Mouse (Mus musculus) kidney, postnatal 0 days (tissue): ENCODE measurements around the gene Wiz. TPM values are rescaled to one million over a fixed set of nuclear protein-coding genes. Genes with fewer than 3 reads are reported as not detected.

Experiments
- ATAC-seq: fragments of 200-750 bp; cut with Nextera tagmentation; replicated peaks from 2 replicates; pipeline ENCODE4 v1.8.0; 2017; ENCODE audit warnings: low read depth, moderate number of reproducible peaks, moderate TSS enrichment, moderate library complexity; ENCODE audit not compliant: low FRiP score
- DNase-seq: peaks from one replicate; pipeline ENCODE4 v3.0.0-alpha.2; 2016; ENCODE audit warnings: low spot score
- H3K27ac ChIP-seq: fragments of 300-500 bp; sonication (generic); 2 replicates; pipeline ENCODE4 v1.5.1; 2014; ENCODE audit warnings: mild to moderate bottlenecking
- H3K27me3 ChIP-seq: fragments of 300-500 bp; sonication (generic); 2 replicates; pipeline ENCODE4 v1.6.1; 2014; ENCODE audit warnings: low read length, mixed read lengths; ENCODE audit not compliant: insufficient read depth
- H3K36me3 ChIP-seq: fragments of 300-500 bp; sonication (generic); 2 replicates; pipeline ENCODE4 v1.6.1; 2014; ENCODE audit warnings: low read length, mixed read lengths; ENCODE audit not compliant: insufficient read depth
- H3K4me1 ChIP-seq: fragments of 300-500 bp; sonication (generic); replicated peaks from 2 replicates; pipeline ENCODE4 v1.6.1; 2014; ENCODE audit warnings: antibody characterized with exemption, low read length, mixed read lengths; ENCODE audit not compliant: insufficient read depth
- H3K4me2 ChIP-seq: fragments of 300-500 bp; sonication (generic); 2 replicates; pipeline ENCODE4 v1.6.1; 2014; ENCODE audit warnings: mild to moderate bottlenecking, low read length, moderate library complexity, mixed read lengths
- H3K4me3 ChIP-seq: fragments of 300-500 bp; sonication (generic); replicated peaks from 2 replicates; pipeline ENCODE4 v1.5.1; 2014; ENCODE audit warnings: low read depth, low read length
- H3K9ac ChIP-seq: fragments of 300-500 bp; sonication (generic); 2 replicates; pipeline ENCODE4 v1.6.1; 2014; ENCODE audit warnings: low read depth, low read length
- H3K9me3 ChIP-seq: fragments of 300-500 bp; sonication (generic); replicated peaks from 2 replicates; pipeline ENCODE4 v1.6.1; 2016; ENCODE audit warnings: low read length, inconsistent platforms, mixed read lengths
- CTCF ChIP-seq: IDR thresholded peaks from 2 replicates; pipeline ENCODE4 v1.5.1; 2016; ENCODE audit warnings: antibody characterized with exemption, low read depth, mild to moderate bottlenecking, moderate library complexity
- WGBS: fragments of 180-500 bp; shearing (Covaris S2); extraction: QIAGEN DNeasy Blood & Tissue Kit; methylation state at CpG from one replicate; pipeline ENCODE4 v1.1.7; 2014; 5-methylcytosine and 5-hydroxymethylcytosine counted together
- polyA plus RNA-seq: library from polyadenylated mRNA; unstranded; fragments of >200 nt; fragmentation: Nextera tagmentation; extraction: Ambion mirVana; gene quantifications from 2 replicates; pipeline ENCODE4 v1.2.1, GENCODE M21; 2015

The Wiz gene
- polyA plus RNA-seq, 1 experiment from 2014 or later, result 20.8 TPM

DNA sequence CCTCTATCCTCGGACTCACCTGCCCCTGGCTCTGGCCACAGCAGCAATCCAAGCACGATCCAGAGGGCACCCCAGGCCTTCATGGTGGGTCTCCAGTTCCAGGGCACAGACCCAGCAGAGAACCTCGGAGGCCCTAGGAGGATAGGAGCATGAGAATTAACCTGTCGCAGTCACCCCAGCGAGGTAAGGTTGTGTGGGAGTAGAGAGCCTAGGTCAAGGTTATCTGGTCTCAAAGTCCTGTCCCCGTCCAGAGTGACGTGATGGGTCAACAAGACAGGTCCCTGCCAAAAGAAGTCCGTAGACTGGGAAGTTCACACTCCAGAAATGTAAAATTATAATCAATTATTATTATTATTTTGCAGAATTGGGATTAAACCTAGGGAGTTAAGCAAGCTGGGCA is 31.5 kb upstream of the Wiz start:
- Histone ChIP-seq H3K27me3 (no peaks in the 10 kb centered on the region), H3K4me2 (no peak overlapping the region), H3K27ac (no peak overlapping the region), H3K4me3 (no peak overlapping the region), H3K9me3 (no peaks in the 10 kb centered on the region), H3K9ac (no peak overlapping the region), H3K4me1 (no peaks in the 10 kb centered on the region), H3K36me3 (no peaks in the 10 kb centered on the region)
- WGBS, result 73% methylated on average over 8 of the region's 8 CpGs
- no peak for DNase-seq
- TF ChIP-seq CTCF, result no peak
- no peak for ATAC-seq

DNA sequence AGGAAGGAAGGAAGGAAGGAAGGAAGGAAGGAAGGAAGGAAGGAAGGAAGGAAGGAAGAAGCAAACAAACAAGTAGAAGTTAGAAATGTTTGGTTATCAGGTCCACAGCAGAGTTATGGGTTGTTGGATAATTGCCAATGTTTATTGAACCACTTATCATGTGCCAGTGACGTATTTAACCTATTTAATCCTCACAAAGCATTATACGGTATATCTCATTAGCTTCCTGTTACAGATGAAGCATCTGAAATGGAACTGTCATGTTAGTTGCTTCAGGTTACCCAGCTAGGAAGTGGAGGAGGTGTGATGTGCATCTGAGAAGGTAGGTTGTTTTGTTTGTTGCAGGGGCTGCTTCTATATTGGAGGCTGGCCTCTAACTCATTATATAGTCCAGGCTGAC is 30.8 kb upstream of the Wiz start:
- Histone ChIP-seq H3K36me3 (no peaks in the 10 kb centered on the region), H3K4me3 (no peak overlapping the region), H3K4me2 (no peak overlapping the region), H3K27ac (no peak overlapping the region), H3K4me1 (no peaks in the 10 kb centered on the region), H3K9me3 (no peaks in the 10 kb centered on the region), H3K27me3 (0 out of 2 replicates have a peak, but pooled peaks cover 3% of the 10 kb centered on the region), H3K9ac (no peak overlapping the region)
- WGBS, result 61% methylated on average over 2 of the region's 2 CpGs
- DNase-seq, result no peak
- no peak for ATAC-seq
- TF ChIP-seq CTCF, result no peak

DNA sequence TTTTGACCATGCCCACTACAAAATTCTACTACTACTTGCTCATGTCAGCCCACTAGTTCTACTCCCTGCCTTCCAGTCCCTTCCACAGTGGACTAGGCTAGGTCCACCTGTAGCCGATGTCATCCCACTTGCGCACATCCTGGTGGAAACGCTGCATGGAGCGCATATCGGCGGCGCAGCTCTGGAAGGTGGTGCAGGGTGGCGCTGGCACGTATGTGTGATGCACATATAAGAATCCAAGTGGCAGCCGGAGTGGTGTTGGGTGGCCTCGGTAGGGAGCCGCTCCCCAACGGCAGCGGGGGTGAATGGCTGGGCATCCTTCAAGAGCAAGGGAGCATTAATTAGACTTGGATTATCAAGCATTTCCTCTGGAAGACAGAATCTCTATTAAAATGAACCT is 27.5 kb upstream of the Wiz start:
- 94% methylated on average over 14 of the region's 14 CpGs for WGBS
- TF ChIP-seq CTCF, result no peak
- Histone ChIP-seq H3K4me2 (no peak overlapping the region), H3K4me1 (no peaks in the 10 kb centered on the region), H3K36me3 (no peaks in the 10 kb centered on the region), H3K27ac (no peak overlapping the region), H3K4me3 (no peak overlapping the region), H3K9ac (no peak overlapping the region), H3K9me3 (no peaks in the 10 kb centered on the region), H3K27me3 (0 out of 2 replicates have a peak, but pooled peaks cover 3% of the 10 kb centered on the region)
- ATAC-seq (no peak), DNase-seq (no peak)

DNA sequence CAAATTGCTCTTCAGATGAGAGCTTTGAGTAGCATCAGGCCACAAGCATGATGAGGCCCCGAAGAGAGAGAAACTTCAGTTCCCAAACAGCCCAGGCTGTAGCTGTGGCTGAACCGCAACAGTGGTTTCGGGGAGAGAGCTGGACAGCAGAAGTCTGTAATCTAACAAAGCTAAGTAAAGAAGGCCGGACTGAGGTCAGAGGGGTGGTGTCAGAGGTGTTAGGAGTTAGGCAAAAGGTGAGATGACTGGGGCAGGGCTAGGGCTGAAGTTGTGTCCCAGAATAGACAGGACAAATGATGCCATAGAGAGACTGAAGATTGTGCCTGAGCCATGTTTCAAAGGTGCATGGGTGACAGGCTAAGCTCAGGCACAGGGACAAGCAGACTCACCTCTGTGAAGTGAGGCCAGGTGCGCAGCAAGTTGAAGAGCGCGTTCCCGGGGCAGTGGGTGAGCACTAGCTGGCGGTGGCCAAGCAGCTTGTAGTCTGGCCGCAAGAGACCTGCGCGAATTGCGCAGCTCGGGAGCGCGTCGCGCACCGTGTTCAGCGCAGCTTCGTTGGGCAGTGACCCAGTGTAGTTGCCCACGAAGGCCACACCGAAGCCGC is 26.3 kb upstream of the Wiz start:
- H3K36me3 ChIP-seq, result no peaks in the 10 kb centered on the region
- H3K4me1 ChIP-seq, result no peaks in the 10 kb centered on the region
- 0 out of 2 replicates have a peak, but pooled peaks cover 3% of the 10 kb centered on the region for H3K27me3 ChIP-seq
- H3K4me2 ChIP-seq, result no peak overlapping the region
- no peak overlapping the region for H3K27ac ChIP-seq
- no peaks in the 10 kb centered on the region for H3K9me3 ChIP-seq
- H3K9ac ChIP-seq, result no peak overlapping the region
- no peak for DNase-seq
- no peak for ATAC-seq
- TF ChIP-seq CTCF, result no peak
- H3K4me3 ChIP-seq, result no peak overlapping the region
- 51% methylated on average over 24 of the region's 24 CpGs for WGBS

DNA sequence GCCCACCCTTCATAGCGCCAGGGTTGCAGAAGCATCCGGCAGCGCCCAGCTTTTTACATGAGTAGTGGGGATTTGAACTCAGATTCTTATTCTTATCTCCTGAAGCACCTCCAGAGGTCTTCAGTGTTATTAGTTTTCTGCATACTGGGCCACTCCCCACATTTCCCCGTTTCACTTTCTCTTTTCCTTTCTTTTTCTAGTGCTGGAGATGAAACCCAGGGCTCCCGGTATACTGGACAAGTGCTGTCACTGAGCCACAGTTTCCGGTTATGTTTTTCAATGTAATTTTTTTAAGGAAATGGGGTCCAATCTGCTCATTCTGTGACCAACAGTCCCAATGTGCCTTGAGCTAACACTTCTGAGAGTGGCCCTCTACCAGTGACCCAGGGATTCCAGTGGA is 22.7 kb upstream of the Wiz start:
- no peak overlapping the region for H3K9ac ChIP-seq
- no peak overlapping the region for H3K4me3 ChIP-seq
- H3K36me3 ChIP-seq, result no peaks in the 10 kb centered on the region
- H3K4me1 ChIP-seq, result no peaks in the 10 kb centered on the region
- H3K9me3 ChIP-seq, result no peaks in the 10 kb centered on the region
- no peak overlapping the region for H3K4me2 ChIP-seq
- H3K27me3 ChIP-seq, result 0 out of 2 replicates have a peak, but pooled peaks cover 3% of the 10 kb centered on the region
- DNase-seq (no peak), ATAC-seq (no peak)
- H3K27ac ChIP-seq, result no peak overlapping the region
- WGBS, result 88% methylated on average over 6 of the region's 6 CpGs
- no peak for TF ChIP-seq CTCF

DNA sequence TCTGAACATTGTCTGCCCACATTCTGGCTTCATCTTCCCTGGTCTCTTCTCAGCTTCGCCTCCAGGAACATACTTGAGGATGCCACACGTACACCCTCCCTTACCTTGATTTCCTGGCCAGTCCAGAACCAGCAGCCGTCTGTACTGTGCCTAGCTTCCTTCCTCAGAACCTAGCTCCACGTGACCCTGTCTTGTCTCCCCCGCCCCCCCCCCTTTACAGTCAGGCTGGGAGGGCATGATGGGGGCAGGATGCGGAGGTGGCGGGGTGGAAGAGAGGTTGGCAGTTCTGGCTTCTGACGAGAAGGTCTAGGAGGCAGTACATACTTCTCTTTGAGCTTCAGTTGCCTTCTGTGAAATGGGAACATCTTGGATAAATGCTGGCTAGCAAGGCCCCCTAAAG is 14.2 kb upstream of the Wiz start, which contains the start of gene Rasal3:
Gene Rasal3, minus strand, starts transcription at position 167 of the 400 bp plus-strand sequence.
- Histone ChIP-seq H3K9ac (no peak within 1 kb of the TSS), H3K27me3 (no peaks in the 10 kb centered on the region), H3K27ac (no peak within 1 kb of the TSS), H3K36me3 (no peaks in the 10 kb centered on the region), H3K9me3 (no peaks in the 10 kb centered on the region), H3K4me1 (no peaks in the 10 kb centered on the region), H3K4me3 (no peak within 1 kb of the TSS), H3K4me2 (no peak within 1 kb of the TSS)
- ATAC-seq (no peak), DNase-seq (no peak)
- 60% methylated on average over 8 of the region's 8 CpGs for WGBS
- TF ChIP-seq CTCF, result no peak

GRCm38 (mm10) chr17:32402779-32403157 is 13.5 kb upstream of the Wiz start:
- H3K27me3 ChIP-seq, result peaks cover 4% of the 10 kb centered on the region; the same call in 1 of the 2 replicates
- H3K27ac ChIP-seq, result no peak overlapping the region
- H3K4me2 ChIP-seq, result no peak overlapping the region
- no peaks in the 10 kb centered on the region for H3K4me1 ChIP-seq
- no peaks in the 10 kb centered on the region for H3K9me3 ChIP-seq
- no peak overlapping the region for H3K4me3 ChIP-seq
- 69% methylated on average over 11 of the region's 11 CpGs for WGBS
- TF ChIP-seq CTCF, result no peak
- ATAC-seq (no peak), DNase-seq (no peak)
- H3K9ac ChIP-seq, result no peak overlapping the region
- H3K36me3 ChIP-seq, result no peaks in the 10 kb centered on the region
